Mouse (Mus musculus) inflammation-experienced regulatory T-cells, adult 16 weeks (primary cell): ENCODE measurements around the gene Sash3. TPM values are rescaled to one million over a fixed set of nuclear protein-coding genes. Genes with fewer than 3 reads are reported as not detected.

Experiments
- polyA plus RNA-seq: library from polyadenylated mRNA; unstranded; fragments of 100-300 nt; shearing (Covaris generic); gene quantifications from one replicate; pipeline ENCODE4 v1.2.1, GENCODE M21; 2017

Sash3 gene
- 542 TPM for polyA plus RNA-seq

DNA sequence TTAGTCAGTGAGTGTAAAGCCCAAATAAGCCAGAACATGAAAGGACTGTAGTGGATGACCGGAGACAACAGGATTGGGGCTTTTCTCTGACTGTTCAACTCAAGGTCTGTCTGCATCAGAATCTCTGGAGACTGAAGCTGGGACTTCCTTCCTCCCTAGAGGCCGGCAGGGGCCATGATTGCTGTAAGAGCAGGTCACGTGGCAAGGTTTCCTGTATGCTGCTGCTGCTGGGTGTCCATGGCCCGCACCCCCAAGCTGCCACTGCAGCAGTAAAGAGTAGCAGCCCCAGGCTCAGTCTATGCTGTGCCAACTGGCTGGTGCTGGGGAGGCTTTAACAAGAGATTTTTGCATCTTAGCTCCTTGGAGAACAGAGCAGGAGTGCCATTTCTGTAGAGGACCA lies at the start of gene Sash3:
Gene Sash3, plus strand, starts transcription at position 175 of the 400 bp plus-strand sequence.

DNA sequence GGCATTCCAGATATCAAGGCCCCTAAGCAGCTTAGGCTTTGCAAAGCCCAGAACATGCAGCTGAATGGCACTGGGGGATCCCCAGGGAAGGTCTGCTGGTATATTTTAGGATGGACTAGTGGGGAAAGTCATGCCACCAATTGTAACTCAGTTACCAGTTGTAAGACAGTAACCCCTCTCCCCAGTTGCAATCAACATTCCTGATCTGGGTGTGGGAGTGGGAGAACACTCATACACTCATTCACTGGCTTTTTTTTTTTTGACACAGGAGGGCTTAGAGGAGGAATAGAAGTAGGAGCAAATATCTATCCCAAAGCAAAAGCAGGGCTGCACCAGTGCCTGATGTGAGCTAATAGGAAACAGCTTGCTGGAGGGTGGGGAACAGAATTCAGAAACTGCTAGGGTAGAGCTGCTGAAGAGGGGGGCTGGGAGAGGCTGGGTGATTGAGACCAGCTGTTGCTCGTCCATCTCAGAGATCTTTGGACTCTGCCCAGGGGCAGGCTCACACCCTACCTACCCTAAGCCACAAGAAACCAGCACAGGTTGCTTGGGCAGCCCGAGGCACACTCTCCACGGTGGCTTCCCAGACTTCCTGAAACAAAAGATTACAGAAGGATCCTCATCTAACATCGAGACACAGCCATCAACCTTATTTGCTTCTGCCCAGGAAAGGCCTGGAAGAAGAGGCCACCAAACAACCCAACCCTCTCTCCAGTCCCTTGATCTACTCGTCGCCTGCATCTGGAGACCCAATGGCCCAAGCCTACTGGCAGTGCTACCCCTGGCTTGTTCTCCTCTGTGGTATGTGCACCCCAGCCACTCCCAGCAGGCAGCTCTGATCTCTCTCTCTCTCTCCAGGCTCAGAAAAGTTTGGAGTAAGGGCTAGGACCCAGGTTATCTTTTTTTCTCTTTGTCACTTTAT lies 37.6 kb upstream of the Sash3 start, which contains the start of gene Xpnpep2:
Gene Xpnpep2, plus strand, starts transcription at position 332 of the 922 bp plus-strand sequence.

DNA sequence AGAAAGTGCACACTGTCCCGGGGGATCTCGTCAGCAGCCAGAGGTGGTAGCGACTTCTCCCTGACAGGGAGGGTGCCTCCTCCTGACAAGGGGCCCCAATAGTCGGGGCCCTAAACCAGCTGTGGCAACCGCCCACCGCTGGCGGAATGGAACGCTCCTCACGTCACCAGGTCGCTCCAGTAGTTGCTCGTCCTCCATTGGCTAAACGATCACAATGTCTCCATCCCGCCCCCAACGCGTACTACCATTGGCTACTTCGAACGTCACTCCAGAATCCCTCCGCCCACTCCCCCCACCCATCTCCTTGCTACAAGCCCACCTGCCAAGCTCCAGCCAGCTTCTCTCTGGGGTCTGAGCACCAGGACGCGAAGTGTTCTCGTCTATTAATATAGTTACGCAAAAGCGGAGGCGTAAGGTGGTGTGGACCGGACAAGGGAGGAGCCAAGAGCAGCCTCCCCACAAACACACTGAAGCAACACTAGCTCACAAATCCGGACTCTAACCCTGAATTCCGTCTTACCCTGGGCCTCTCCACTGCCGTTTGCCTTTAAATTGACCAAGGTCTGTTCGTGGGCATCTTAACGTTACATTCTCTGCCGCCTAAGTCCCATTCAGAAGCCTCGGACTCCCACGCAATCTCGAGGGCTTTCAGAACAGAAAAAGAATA lies 62.4 kb downstream of the Sash3 start, which contains the start of gene Zdhhc9:
Gene Zdhhc9, minus strand, starts transcription at position 360 of the 667 bp plus-strand sequence.

Other genes with a start within 250 kb of the Sash3 start
- 11.5 TPM for gene Ocrl, start 234.0 kb upstream of the Sash3 start, polyA plus RNA-seq
- 0.49 TPM for gene Apln, start 111.6 kb upstream of the Sash3 start, polyA plus RNA-seq
- gene Xpnpep2, start 37.7 kb upstream of the Sash3 start, polyA plus RNA-seq, result 0.34 TPM
- gene Zdhhc9, start 62.4 kb downstream of the Sash3 start, polyA plus RNA-seq, result 27.1 TPM
- 19.5 TPM for gene Utp14a, start 110.4 kb downstream of the Sash3 start, polyA plus RNA-seq
- 2.3 TPM for gene Bcorl1, start 194.9 kb downstream of the Sash3 start, polyA plus RNA-seq